Mouse (Mus musculus): ENCODE measurements around the gene Dclk1.

- no peak for TF ChIP-seq TAL1 (IDR thresholded peaks at IDR 0.05; ENCODE audit: low read length)
- no peak for TF ChIP-seq GATA1 (IDR thresholded peaks at IDR 0.05; ENCODE audit: low read length)
Measured at GRCm38 (mm10) chr3:55496462-55496941, 254.3 kb downstream of the Dclk1 start.

Measured in erythroblast, embryonic 14.5 days (primary cell).